Mouse (Mus musculus) right cerebral cortex, postnatal 14 days (tissue): ENCODE data around the gene Ezh2.

Experiments used
- DNase-seq: peaks from one replicate; pipeline ENCODE4 v3.0.0; 2022

Gene Ezh2

DNA sequence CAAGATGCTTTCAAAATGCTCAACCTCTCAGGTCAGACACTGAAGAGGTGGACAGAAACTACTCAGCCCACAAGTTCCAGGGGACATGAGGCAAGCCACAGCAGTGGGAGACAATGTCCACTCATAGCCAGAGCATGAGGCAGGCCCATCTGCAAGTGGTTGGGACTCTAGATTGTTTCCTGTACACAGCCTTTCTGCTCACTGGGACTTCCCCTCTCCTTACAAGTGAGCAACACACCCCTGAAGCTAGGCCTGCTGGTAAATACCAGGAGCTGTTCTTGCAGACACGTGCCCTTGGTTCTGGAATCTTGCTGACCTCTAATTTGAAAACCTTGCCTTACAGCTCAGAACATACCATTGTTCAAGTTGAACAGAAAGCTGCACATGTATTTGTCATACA lies 62.6 kb downstream of the Ezh2 start:
- no peak for DNase-seq

DNA sequence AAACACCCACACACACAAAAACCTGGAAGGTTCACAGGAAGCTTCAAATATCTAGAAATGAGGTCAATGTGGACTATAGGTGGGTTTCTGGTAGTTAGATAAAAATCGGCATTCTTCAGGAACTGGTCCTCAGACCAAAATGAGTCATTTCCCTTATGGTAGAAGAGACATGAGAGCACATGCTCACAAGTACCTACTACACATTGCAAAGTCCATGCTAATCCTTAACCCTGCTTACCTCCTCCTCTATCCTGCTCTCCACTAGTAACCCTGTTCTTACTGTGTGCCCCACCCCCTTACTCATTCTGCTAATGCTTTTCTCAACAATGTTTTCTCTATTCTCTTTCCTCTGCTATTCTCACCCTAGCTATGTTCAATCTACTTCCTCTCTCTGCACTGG lies 67.5 kb downstream of the Ezh2 start:
- no peak for DNase-seq

DNA sequence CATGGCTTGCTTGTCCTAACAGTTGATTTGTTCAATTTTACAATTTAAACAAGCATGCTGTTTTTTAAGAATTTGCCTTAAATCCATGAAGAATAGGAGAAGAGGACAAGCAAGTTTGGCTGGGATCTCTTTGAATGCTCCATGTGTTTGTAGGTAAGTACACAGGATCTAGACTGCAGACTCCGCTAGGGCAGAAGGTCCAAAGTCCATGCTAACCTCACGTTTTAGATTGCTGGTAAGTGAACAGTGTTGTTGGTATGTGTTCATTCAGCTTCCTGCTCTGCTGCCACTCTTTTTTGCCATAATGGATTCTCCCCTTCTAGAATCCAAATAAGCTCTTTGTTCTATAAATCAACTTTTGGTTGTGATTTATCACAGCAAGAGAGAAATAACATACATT lies 68.0 kb downstream of the Ezh2 start:
- no peak for DNase-seq

DNA sequence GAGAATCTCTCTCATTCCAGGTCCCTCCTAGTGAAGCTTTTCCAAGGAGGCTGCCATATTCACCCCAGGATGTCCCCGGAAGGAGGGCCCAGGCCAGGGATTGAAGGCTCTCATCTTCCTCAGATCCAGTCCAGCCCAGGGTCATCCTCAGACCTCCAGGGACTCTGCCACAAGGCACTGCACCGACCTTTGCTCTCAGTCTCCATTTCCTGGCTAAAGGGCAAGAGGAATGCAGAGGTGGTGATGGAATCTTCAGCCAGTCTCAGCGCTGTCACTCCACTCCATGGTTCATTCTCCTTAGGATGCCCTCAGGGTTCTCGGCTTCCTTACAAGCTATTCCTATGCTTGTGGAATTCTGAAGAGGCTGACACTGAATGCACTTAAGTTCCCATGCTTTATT lies 68.7 kb downstream of the Ezh2 start:
- DNase-seq = no peak

DNA sequence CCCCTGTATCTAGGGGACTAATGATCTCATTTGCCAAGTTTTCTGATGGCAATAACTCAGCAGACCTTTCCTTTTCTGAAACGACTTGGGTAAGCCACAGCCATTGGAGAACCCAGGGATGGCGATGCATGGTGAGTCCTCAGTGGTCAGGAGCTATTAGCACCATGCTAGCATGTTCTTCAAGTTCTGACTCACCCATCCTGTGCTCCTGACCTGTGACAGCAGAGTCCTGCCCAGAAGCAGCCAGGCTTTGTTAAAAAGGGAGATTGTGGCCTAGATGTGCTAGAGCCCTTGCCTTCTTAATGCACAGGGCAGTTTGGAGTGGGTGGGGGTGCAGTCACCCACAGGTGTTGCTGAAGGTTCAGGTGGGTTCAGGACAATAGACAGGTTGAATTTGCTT lies 70.1 kb downstream of the Ezh2 start:
- no peak for DNase-seq

DNA sequence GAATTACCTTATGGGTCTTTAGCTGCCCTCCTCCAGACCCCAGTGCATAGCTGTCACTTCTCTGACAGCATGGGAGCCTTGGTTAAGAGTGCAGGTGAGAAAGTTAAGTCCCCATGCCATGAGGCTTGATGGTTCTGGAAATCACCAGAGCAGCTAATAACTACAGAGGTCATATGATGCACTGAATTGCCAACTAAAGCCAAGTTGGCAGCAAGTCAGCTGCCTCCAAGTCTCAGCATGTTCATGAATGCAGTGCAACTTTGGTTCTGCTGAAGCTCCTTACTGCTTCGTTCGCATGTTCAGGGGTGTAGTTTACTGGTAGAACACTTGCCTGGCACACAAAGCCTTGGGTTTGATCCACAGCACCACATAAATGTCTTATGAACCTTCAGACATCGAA lies 72.7 kb downstream of the Ezh2 start:
- no peak for DNase-seq

DNA sequence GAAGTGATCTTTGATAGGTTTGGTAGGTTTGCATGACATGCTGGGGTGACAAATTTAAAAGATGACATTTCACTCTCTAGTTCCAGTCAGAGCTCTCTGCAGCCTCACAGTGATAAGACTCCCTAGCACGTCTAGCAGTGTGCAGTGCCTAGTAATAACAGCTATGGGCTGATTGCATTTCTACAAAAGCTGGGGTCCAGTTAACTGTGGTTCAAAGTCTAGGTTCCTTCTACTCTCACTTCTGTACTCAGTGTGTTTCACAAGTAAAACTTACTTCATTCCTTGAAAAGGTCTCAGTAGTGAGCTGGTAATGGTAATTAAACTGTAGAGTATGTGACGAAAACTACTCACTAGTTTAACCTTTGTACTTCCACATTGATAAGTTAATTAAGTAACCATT lies 75.1 kb downstream of the Ezh2 start:
- no peak for DNase-seq

DNA sequence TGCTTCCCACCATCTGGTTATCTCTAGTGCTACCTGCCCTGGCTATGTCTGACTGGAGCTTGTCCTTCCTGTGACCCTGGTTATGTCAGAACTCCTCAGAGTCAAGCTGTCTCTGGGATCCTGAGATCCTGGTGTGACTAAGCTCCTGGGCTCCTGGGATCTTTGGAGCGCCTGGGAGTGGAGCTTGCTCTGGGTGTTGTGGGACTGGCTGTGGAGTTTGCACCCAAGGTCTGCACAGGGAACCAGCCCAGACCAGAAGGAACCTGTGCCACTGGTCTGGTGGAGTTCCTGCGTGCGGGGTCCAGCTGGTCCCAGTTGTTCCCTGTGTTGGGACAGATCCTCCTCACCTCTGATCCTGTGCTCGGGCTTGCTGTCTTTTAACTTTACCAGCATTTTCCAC lies 100.6 kb downstream of the Ezh2 start:
- no peak for DNase-seq

DNA sequence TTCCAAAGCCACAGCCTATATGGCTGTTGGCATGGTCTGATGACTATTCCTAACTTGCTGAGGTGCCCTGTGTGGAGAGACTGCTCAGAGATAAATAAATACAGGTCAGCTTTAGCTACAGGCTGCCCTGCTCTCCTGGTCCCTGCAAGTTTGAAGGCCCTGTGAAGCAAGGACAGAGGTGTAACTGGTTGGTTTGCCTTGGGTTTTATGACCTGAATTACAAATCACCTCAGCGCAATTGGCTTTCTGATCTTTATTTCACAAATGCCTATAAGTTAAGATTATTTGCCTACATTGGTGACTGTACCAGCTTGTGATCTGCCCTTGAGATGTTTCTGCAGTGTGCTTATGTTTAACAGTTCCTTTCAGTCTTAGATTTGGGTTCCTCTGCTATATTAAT lies 113.1 kb downstream of the Ezh2 start:
- DNase-seq = no peak
